Mouse (Mus musculus) cerebellum, postnatal 10 days (tissue): ENCODE data around the gene Arfip1.

ENCODE experiments used
- DNase-seq, 2 experiments: peaks; one replicate each; pipeline ENCODE4 v3.0.0; 2021; ENCODE audit warnings: mixed read lengths in 2 of 2

Arfip1 gene

DNA sequence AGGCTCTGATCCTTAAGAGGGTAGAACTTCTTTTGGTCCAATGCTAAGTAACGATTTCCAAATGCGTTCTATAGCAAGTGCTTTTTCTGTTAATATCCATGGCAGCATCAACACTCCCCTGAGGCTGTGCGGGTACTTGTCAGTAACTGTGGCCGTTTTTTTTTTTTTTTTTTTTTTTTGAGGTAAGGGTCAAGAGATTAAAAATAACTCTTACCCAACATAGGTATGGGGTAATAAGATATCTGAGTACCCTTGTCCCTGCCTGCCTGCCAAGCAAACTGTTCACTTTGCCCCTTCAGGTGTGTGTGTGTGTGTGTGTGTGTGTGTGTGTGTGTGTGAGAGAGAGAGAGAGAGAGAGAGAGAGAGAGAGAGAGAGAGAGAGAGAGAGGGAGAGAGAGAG, 98.1 kb downstream of the Arfip1 start:
- no peak for DNase-seq

GRCm38 (mm10) chr3:84482121-84482520, 100.3 kb downstream of the Arfip1 start:
- no peak for DNase-seq

DNA sequence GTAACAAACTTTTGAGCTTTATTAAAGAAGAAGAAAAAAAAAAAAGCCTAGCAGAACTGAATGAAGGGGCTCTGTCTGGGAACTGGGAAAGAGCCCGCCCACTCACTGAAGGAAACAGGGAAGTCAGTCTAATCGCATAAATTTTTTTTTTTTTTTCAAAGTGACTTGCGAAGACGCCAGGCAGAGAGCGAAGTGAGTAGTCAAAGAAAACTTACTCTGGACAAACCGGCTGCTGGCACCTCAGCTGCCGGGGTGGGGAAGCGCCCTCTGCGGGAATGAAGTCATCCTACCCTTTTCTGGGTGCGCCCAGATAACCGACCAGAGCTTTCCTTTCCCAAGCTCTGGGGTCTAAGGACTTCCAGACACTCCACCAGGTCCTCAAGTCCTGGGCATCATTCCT, 101.3 kb downstream of the Arfip1 start:
- DNase-seq, result peak; percentile 52 to 62

DNA sequence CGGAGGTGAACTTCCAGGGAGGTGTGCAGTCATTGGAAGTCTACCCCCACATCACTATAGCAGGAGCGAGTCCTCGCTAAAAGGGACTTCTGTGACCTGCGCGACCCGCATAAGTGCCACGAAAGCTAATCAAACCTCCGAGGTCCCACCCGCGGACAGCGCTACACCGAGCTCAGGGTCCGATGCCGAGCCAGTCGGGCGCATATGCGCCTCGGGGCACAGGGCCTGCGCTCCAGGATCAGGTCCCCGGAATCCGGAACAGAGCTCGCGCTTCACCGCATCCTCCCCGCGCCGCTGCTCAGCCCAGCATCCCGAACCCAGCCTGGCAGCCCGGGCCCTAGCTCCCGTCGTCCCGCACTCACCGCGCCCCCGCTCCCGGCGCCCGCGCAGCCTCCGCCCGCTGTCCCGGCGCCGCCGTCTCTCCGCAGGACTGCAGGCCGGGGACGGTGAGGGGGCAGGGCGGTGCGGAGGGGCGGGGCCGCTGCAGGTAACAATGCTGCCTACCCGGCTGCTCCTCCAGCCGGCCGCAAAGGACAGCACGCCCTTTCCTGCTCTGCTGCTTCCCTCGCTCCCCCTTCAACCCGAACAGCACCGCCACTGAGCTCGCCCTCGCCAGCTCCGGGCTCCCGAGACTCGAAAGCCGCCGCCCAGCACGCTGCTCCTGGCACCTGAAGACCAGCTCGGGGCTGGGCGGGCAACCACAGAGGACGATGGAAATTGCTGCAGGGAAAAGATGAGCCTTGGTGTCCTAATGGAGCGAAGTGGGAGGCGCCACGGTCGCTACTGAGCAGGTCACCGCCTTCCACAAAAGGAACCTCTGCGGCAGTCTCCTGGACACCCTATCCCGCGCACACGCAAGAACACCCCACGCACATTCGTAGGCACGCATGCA, 102.2 kb downstream of the Arfip1 start, which contains the start of gene Fhdc1:
TSS of gene Fhdc1 (minus strand) at position 424 of the 892 bp plus-strand sequence.
- DNase-seq, result peak; percentile 68 to 72

DNA sequence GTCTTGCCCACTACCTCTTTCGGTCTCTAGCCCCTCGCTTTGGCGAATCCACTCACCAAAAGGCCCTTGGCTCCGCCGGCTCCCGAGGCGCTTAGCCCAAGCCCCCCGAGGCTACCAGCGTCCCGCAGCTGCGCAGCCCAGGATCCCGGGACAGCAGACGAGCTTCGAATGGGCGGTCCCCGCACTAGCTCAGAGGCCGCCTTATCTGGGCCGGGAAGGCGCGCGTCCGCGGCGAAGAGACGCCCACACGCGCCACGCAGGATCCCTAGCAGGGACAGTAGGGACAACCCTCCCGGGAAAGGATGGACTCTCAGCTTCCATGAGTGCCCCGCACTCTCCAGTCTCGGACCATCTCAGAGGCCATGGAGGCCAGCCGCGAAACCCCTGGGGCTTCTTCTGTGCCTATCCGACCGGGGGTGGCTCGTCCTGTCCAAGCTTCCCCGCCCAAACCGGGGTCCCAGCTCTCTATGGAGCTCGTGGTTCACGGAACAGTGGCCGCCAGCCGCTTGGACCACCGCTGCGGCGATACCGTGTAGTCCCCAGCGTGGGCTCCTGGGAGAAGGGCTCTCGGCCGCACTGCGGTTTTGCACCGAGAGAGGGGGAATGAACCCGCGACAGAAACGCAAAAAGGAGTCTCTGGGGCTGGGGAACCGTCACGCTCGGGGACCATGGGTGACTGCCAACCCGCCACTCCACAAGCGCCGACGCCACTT, 103.0 kb downstream of the Arfip1 start:
- peak; percentile 50 to 54 for DNase-seq

DNA sequence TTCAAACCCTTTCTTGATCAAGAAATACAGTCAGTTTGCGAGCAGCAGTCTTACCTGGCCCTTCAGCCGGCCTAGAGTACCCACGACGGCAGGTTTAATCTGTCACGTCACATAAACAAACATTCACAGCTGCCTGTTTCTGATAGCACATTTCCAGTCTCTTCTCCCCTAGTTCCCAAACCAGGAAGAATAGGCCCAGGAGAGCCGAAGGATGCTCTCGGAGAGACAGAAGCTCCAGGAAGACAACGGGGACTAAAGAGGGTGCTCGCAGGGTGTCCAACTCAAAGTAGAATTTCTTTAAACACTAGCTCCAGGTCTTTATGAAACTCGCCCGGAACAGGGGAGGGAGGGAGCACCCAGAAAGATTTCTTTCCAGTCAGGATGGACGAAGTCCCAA, 103.5 kb downstream of the Arfip1 start:
- DNase-seq, result no peak

GRCm38 (mm10) chr3:84478195-84478594, 104.2 kb downstream of the Arfip1 start:
- DNase-seq, result no peak

DNA sequence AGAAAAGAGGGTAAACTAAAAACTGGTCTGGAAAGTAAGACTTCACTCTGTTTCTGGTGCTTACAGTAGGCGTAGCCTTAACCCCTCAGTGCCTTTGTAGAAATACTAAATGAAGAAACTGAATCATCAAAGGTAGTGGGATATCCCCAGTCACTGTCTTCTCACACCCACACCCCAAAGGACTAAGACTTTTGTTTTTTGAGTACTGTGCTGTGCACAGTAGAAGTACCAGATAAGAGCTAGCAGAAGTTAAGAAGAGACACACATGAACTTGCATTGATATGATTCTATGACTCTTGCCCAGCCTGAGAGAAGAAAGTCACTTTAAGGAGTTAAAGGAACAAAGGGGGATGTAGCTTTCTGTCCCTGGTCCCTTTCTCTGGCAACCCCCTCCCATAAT, 104.9 kb downstream of the Arfip1 start:
- no peak for DNase-seq

GRCm38 (mm10) chr3:84474981-84475775, 107.2 kb downstream of the Arfip1 start:
- DNase-seq, result no peak

GRCm38 (mm10) chr3:84474398-84474797, 108.0 kb downstream of the Arfip1 start:
- no peak for DNase-seq

GRCm38 (mm10) chr3:84472955-84473354, 109.5 kb downstream of the Arfip1 start:
- no peak for DNase-seq

DNA sequence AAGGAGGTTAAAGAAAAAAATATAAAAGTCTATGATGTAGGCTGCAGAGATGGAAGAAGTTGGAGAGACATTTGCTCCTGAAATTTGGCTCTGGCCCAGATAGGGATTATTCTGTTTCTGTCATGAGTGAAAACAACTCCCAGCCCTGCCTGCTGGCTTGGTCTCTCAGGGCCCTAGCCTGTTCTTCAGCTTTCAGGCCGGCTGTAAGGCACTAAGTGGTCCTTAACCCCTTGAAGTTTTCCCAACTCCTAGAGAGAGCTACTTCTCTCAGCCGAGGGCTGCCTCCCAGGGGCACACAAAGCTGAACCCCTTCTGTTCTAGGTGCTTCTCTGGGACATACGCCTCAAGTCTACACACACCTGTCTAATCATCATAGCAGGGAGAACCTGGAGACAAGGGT, 109.9 kb downstream of the Arfip1 start:
- no peak for DNase-seq

GRCm38 (mm10) chr3:84471146-84471545, 111.3 kb downstream of the Arfip1 start:
- DNase-seq, result no peak

- DNase-seq, result no peak
These were observed 114.3 kb downstream of the Arfip1 start for GRCm38 (mm10) chr3:84468111-84468453.

DNA sequence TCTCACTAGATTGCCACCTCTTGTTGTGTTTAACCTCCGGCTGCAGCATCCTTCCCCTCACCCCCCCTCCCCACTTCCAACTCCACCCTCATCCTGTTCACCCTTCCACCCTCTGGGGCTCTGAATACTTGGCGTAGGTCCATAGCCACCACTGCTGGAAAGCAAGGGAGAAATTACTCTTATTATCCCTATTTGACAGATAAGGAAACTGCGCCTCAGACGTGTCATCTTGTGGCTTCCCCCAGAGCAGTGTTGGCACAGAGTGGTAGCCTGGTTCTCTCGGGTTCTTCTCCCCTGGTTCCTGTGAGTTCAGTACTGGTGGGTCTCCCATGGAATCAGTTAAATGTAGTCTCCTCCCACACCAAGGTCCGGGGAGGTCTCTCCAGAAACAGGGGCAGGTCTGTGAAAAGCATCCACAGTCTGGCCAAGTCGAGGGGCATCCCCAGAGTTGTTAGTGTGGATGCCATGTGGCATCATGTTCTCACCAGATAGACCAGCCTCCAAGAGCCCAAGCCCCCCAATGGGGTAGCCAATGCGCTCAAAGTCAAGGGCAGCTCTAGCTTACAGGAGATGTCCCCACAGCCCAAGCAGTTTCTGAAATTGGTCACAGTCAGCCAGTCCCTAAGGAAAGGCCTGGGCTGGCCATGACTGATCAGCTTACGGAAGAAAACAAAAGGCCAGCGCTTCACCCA, 114.9 kb downstream of the Arfip1 start:
- DNase-seq, result no peak

DNA sequence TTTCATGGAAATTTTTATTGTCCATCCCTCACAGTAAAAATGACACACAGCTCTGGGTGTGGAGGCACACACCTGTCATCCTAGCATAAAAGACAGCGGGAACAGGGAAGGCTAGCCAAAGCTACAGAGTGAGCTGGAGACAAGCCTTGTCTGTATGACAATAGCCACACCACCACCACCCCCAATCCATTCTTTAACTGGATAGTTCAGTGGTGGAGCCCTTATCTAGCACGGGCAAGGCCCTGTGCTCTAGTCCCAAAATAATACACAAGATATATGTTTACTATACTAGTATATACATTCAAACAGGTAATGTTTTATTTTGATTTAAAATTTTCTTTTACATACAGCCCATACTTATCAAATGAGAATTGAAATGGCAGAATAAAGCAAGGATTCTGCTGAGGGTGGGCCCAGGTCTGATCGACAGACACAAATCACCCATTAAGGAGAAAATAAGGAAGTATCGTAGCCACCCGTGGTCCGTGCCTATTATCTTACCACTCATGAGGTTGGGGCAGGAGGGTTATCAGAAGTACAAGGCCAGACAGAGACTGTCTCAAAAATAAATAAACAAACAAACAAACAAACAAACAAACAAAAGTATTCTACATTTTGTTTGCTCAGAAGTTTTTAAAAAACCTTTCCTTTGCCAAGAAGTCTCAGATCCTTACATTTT, 116.5 kb downstream of the Arfip1 start:
- DNase-seq, result no peak

DNA sequence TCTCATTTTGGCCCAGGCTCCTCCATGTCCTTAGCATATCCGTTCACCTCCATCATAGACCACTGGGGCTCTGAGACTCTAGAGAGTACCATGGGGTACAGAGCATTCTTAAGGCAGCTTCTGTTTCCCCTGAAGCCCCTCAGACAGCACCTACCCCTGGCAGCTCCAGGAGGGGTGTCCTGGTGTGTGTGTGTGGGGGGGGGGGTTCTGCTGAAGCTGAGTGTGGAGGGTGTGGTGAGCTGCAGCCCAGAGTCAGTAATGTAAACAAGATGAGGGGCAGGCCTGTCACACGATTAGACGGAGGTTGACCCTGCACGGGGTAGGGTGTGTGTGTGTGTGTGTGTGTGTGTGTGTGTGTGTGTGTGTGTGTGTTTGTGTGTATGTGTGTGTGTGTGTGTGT, 120.7 kb downstream of the Arfip1 start:
- DNase-seq, result no peak

DNA sequence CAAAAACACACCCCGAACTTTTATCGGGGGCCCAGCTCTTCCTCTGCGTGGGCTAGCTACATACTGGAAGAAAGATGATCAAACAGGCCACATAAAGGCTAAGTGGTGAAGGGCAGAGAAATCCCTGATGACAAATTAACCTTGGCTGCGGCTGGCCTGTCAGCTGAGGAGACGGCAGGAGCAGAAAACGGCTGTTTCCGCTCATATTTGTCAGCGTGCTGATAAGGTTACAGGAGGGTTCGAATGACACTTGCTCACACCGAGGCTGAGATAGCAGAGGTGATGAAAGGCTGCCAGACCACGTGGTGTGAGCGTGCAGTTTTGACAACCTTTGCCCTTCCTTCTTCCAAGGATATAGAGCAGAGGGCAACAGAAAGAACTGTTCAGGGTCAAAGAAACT, 121.5 kb downstream of the Arfip1 start:
- DNase-seq, result no peak

GRCm38 (mm10) chr3:84460499-84460898, 121.9 kb downstream of the Arfip1 start:
- DNase-seq, result peak in 1 of 2 experiments; percentile 9

GRCm38 (mm10) chr3:84455733-84456417, 126.5 kb downstream of the Arfip1 start:
- DNase-seq, result peak; percentile 42 to 60

DNA sequence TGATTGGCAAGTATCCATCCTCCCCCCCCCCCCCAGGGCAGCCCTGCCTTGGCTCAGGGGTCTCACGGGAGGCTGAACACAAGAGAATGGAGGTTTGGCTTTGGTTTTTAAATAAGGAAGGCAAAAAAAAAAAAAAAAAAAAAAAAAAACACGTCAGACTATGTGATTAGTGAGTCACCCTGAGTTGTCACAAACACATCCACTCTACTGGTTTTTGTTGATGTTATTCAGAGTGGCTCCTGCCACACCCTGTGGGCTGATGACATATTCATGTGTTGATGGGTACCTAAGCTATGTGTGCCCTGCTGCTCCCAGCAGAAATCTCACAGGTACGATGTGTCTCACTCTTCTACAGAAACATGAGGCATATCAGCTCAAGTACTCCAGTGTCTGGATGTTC, 131.8 kb downstream of the Arfip1 start:
- no peak for DNase-seq
